Mouse (Mus musculus) liver, postnatal 0 days (tissue): Measurements from ENCODE around the gene Vinac1.

Experiments
- CTCF ChIP-seq: sonication (generic); IDR thresholded peaks from 2 replicates; pipeline ENCODE4 v1.5.1; 2016; ENCODE audit warnings: antibody characterized with exemption, low read depth
- EP300 ChIP-seq: IDR thresholded peaks from 2 replicates; pipeline ENCODE4 v1.6.1; 2016; ENCODE audit warnings: antibody characterized with exemption, low read depth, mild to moderate bottlenecking

DNA sequence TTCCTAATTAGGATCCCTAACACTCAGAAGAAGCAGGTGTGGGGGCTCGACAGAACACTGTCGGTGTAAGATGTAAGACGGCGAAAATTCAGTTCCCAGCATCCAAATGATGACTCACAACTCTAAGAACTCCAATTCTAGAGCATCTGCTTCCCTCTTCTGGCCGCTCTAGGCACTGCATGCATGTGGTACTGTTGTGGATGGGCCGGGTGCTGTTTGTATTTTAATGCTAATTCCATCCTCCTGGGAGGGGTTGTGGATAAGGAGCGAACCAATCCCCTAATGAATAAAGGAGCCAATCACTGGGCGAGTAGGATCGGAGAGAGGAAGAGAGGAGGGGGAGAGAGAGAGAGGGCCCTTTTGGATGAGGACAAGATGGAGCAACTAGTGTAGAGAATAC is 8.6 kb upstream of the Vinac1 start:
- TF ChIP-seq CTCF, result peak; percentile 65
- TF ChIP-seq EP300, result no peak
